Mouse (Mus musculus) cerebellum, adult 8-10 months (tissue): ENCODE measurements around the gene Gsk3a.

ENCODE experiments used
- DNase-seq: peaks from one replicate; pipeline ENCODE4 v3.0.0; 2022

The Gsk3a gene

GRCm38 (mm10) chr7:25272445-25273258 lies 35.0 kb upstream of the Gsk3a start:
- DNase-seq = no peak

- peak; percentile 29 for DNase-seq
These were observed 34.2 kb upstream of the Gsk3a start for GRCm38 (mm10) chr7:25271651-25272444.

GRCm38 (mm10) chr7:25270652-25271633 lies 33.3 kb upstream of the Gsk3a start:
- DNase-seq = peak; percentile 45

- DNase-seq = peak; percentile 36
These were observed 32.1 kb upstream of the Gsk3a start for GRCm38 (mm10) chr7:25269545-25270271.

- DNase-seq = peak; percentile 50
These were observed 31.4 kb upstream of the Gsk3a start for GRCm38 (mm10) chr7:25269029-25269428.

GRCm38 (mm10) chr7:25268588-25268987 lies 30.9 kb upstream of the Gsk3a start:
- DNase-seq = no peak

GRCm38 (mm10) chr7:25267751-25268463 lies 30.3 kb upstream of the Gsk3a start:
- peak; percentile 99 for DNase-seq

- DNase-seq = peak; percentile 99
These were observed 29.7 kb upstream of the Gsk3a start, which contains the start of gene Cic for GRCm38 (mm10) chr7:25267301-25267750. TSS of gene Cic (plus strand) at chr7:25267704.

- DNase-seq = peak; percentile 40
These were observed 28.7 kb upstream of the Gsk3a start for GRCm38 (mm10) chr7:25266180-25266962.

- peak; percentile 14 for DNase-seq
These were observed 28.1 kb upstream of the Gsk3a start for GRCm38 (mm10) chr7:25265743-25266142.

GRCm38 (mm10) chr7:25263968-25264870 lies 26.6 kb upstream of the Gsk3a start:
- DNase-seq = peak; percentile 12

- DNase-seq = no peak
These were observed 24.2 kb upstream of the Gsk3a start for GRCm38 (mm10) chr7:25261896-25262295.

- DNase-seq = peak; percentile 55
These were observed 14.2 kb upstream of the Gsk3a start for GRCm38 (mm10) chr7:25251822-25252221.

GRCm38 (mm10) chr7:25251071-25251791 lies 13.6 kb upstream of the Gsk3a start:
- DNase-seq = peak; percentile 69

- peak; percentile 88 for DNase-seq
These were observed 12.7 kb upstream of the Gsk3a start, which contains the start of gene Erf for GRCm38 (mm10) chr7:25250141-25250972. TSS of gene Erf (minus strand) at chr7:25250761.

- peak; percentile 45 for DNase-seq
These were observed 11.9 kb upstream of the Gsk3a start for GRCm38 (mm10) chr7:25249314-25250140.
